Comparison of ENCODE assay signal across 8 mouse cellular contexts in genomic region chr19:47067924-47068611, GRCm38 (mm10). TPM values are rescaled to one million over a fixed set of nuclear protein-coding genes. Genes with fewer than 3 reads are reported as not detected.
DNase-seq lines count a peak whose midpoint lies in the region; ATAC-seq lines count a peak whose summit lies in the region.

No protein-coding gene starts in this region.

- WGBS in intestine, embryonic 14.5 days = under 1% methylated on average over 64 of the region's 72 CpGs

- peaks cover 6% of the 10 kb centered on the region; the same call in 1 of the 2 replicates for H3K4me1 ChIP-seq in intestine, embryonic 14.5 days (replicated peaks; ENCODE audit: control insufficient read depth, insufficient read depth, low read length)

- peak; percentile 87 for ATAC-seq in intestine, embryonic 14.5 days (replicated peaks; ENCODE audit: low FRiP score, low TSS enrichment, low read depth)
- ATAC-seq in megakaryocyte-erythroid progenitor cell, adult 5-6 weeks (replicated peaks; ENCODE audit: low FRiP score, low TSS enrichment, poor library complexity, severe bottlenecking) = peak; percentile 96

- peaks cover 21% of the 10 kb centered on the region for H3K36me3 ChIP-seq in intestine, embryonic 14.5 days (ENCODE audit: control insufficient read depth, insufficient read depth, low read length)

- no peaks in the 10 kb centered on the region for H3K27me3 ChIP-seq in intestine, embryonic 14.5 days (replicated peaks; ENCODE audit: control insufficient read depth, insufficient read depth, low read length)

- H3K4me2 ChIP-seq in intestine, embryonic 14.5 days (ENCODE audit: low read length) = peak overlapping the region; percentile 49

- H3K4me3 ChIP-seq in intestine, embryonic 14.5 days (ENCODE audit: low read depth, low read length) = peak overlapping the region; percentile 97

- peak overlapping the region; percentile 83 for H3K27ac ChIP-seq in intestine, embryonic 14.5 days (ENCODE audit: low read depth)

- intact Hi-C loops in gastrocnemius, postnatal 14 days (cut with DNase I; ENCODE audit: low total_unique reads) = no loop called here
- intact Hi-C loops in left cerebral cortex, postnatal 14 days (cut with DNase I) = loop anchor here (2.0 kb wide), 1 partner anchor 17 kb away; the partner anchor contains the start of gene Pcgf6

- peak overlapping the region; percentile 88 for H3K9ac ChIP-seq in intestine, embryonic 14.5 days (ENCODE audit: low read length)

- DNase-seq in adrenal gland, adult 18-20 months (ENCODE audit: low spot score in 2 of 2) = peak; percentile 76 to 80
- peak; percentile 88 for DNase-seq in embryo, embryonic 10.5 days (ENCODE audit: low spot score)
- peak; percentile 87 for DNase-seq in gastrocnemius, postnatal 14 days
- DNase-seq in intestine, embryonic 14.5 days (ENCODE audit: low spot score) = peak; percentile 89
- DNase-seq in left cerebral cortex, postnatal 14 days (ENCODE audit: low spot score in 2 of 2) = peak; percentile 79 to 86
- DNase-seq in right cerebral cortex, postnatal 25 days = peak; percentile 85
- peak; percentile 71 to 86 for DNase-seq in urinary bladder, postnatal 36 days (ENCODE audit: low spot score in 2 of 2)

- no peaks in the 10 kb centered on the region for H3K9me3 ChIP-seq in intestine, embryonic 14.5 days (ENCODE audit: control insufficient read depth, low read length)

RNA-seq across cellular contexts. Expression of gene Taf5, which starts 0.5 kb away (rescaled TPM):
- 1 to 10 TPM; 3.8 to 4.3 TPM for total RNA-seq in adrenal gland, adult 18-20 months (2021)
- 1 to 10 TPM; 2.5 to 2.7 TPM for total RNA-seq in gastrocnemius, postnatal 14 days (2021)
- 8.3 and 8.8 TPM in 2 replicates for polyA plus RNA-seq in intestine, embryonic 14.5 days (2014; fragmentation: Nextera tagmentation; extraction: Ambion mirVana)
- 1 to 10 TPM; 5.2 to 5.8 TPM for total RNA-seq in left cerebral cortex, postnatal 14 days (2021)
- 14.6 and 17.0 TPM in 2 replicates for total RNA-seq in megakaryocyte-erythroid progenitor cell, adult 5-6 weeks (2014; fragmentation: Nextera tagmentation)
- total RNA-seq in megakaryocyte-erythroid progenitor cell, adult 5-6 weeks (2017) = 26.3 and 28.4 TPM in 2 replicates

RNA-seq across cellular contexts. Expression of gene Pcgf6, which starts 17.4 kb away (rescaled TPM):
- 10 to 100 TPM in 1 of 2 experiments, 1 to 10 TPM in 1; 7.4 to 10.8 TPM for total RNA-seq in adrenal gland, adult 18-20 months (2021)
- total RNA-seq in gastrocnemius, postnatal 14 days (2021) = 1 to 10 TPM; 2.4 to 3.1 TPM
- 31.1 and 33.4 TPM in 2 replicates for polyA plus RNA-seq in intestine, embryonic 14.5 days (2014; fragmentation: Nextera tagmentation; extraction: Ambion mirVana)
- total RNA-seq in left cerebral cortex, postnatal 14 days (2021) = 10 to 100 TPM; 15.6 TPM
- 33.8 and 37.5 TPM in 2 replicates for total RNA-seq in megakaryocyte-erythroid progenitor cell, adult 5-6 weeks (2014; fragmentation: Nextera tagmentation)
- total RNA-seq in megakaryocyte-erythroid progenitor cell, adult 5-6 weeks (2017) = 18.6 and 19.8 TPM in 2 replicates

RNA-seq across cellular contexts. Expression of gene Usmg5, which starts 22.4 kb away (rescaled TPM):
- total RNA-seq in adrenal gland, adult 18-20 months (2021) = 100 to 1,000 TPM; 640 to 879 TPM
- 1,000 to 10,000 TPM; 1,075 to 1,222 TPM for total RNA-seq in gastrocnemius, postnatal 14 days (2021)
- polyA plus RNA-seq in intestine, embryonic 14.5 days (2014; fragmentation: Nextera tagmentation; extraction: Ambion mirVana) = 1,243 and 1,445 TPM in 2 replicates
- 100 to 1,000 TPM; 844 to 869 TPM for total RNA-seq in left cerebral cortex, postnatal 14 days (2021)
- total RNA-seq in megakaryocyte-erythroid progenitor cell, adult 5-6 weeks (2014; fragmentation: Nextera tagmentation) = 709 and 727 TPM in 2 replicates
- 667 and 899 TPM in 2 replicates for total RNA-seq in megakaryocyte-erythroid progenitor cell, adult 5-6 weeks (2017)

RNA-seq across cellular contexts. Expression of gene Pdcd11, which starts 22.5 kb away (rescaled TPM):
- 10 to 100 TPM; 24.5 to 25.7 TPM for total RNA-seq in adrenal gland, adult 18-20 months (2021)
- 1 to 10 TPM; 6.8 to 8.3 TPM for total RNA-seq in gastrocnemius, postnatal 14 days (2021)
- 11.7 and 12.6 TPM in 2 replicates for polyA plus RNA-seq in intestine, embryonic 14.5 days (2014; fragmentation: Nextera tagmentation; extraction: Ambion mirVana)
- 10 to 100 TPM; 15.0 to 15.3 TPM for total RNA-seq in left cerebral cortex, postnatal 14 days (2021)
- 31.9 and 42.3 TPM in 2 replicates for total RNA-seq in megakaryocyte-erythroid progenitor cell, adult 5-6 weeks (2014; fragmentation: Nextera tagmentation)
- 38.0 and 42.3 TPM in 2 replicates for total RNA-seq in megakaryocyte-erythroid progenitor cell, adult 5-6 weeks (2017)

RNA-seq across cellular contexts. Expression of gene Nt5c2, which starts 53.1 kb away (rescaled TPM):
- total RNA-seq in adrenal gland, adult 18-20 months (2021) = 10 to 100 TPM; 57.5 to 68.4 TPM
- total RNA-seq in gastrocnemius, postnatal 14 days (2021) = 10 to 100 TPM; 17.5 to 23.0 TPM
- 55.1 and 64.1 TPM in 2 replicates for polyA plus RNA-seq in intestine, embryonic 14.5 days (2014; fragmentation: Nextera tagmentation; extraction: Ambion mirVana)
- total RNA-seq in left cerebral cortex, postnatal 14 days (2021) = 10 to 100 TPM; 67.1 to 70.7 TPM
- 87.1 and 88.5 TPM in 2 replicates for total RNA-seq in megakaryocyte-erythroid progenitor cell, adult 5-6 weeks (2014; fragmentation: Nextera tagmentation)
- 142 and 145 TPM in 2 replicates for total RNA-seq in megakaryocyte-erythroid progenitor cell, adult 5-6 weeks (2017)

Comparison
In these comparisons a context has a peak if more than half of its experiments do, and no peak if none do; other contexts are left out.
1. Peak in every context shown above with its lines: DNase-seq, ATAC-seq, H3K4me3 ChIP-seq and H3K27ac ChIP-seq.